Mouse (Mus musculus): ENCODE results near the gene Homer3. TPM values are rescaled to one million over a fixed set of nuclear protein-coding genes. Genes with fewer than 3 reads are reported as not detected.

Homer3 gene
- total RNA-seq (2021), result 20.2 and 23.0 TPM in 2 replicates
- long read RNA-seq, transcript Homer3-203 (10 exons, 2,445 nt), result major isoform, 13 of 22 reads
- long read RNA-seq, partial matches to known transcripts, result 6 of 22 reads
- long read RNA-seq, other reads (novel, unspliced or antisense), result 2 of 22 reads

GRCm38 (mm10) chr8:70282603-70283135 lies at the start of gene Homer3:
Gene Homer3 (plus strand): TSS chr8:70282827.
- peak; percentile 91 for DNase-seq

- DNase-seq, result no peak
Measured at GRCm38 (mm10) chr8:70233606-70234005, 49.0 kb upstream of the Homer3 start.

GRCm38 (mm10) chr8:70234080-70234780 lies 48.4 kb upstream of the Homer3 start, which contains the start of the genes Sugp2 and Armc6:
Gene Sugp2 (plus strand): TSS chr8:70234226.
Gene Armc6 (minus strand): TSS chr8:70234466.
- peak; percentile 95 for DNase-seq

DNA sequence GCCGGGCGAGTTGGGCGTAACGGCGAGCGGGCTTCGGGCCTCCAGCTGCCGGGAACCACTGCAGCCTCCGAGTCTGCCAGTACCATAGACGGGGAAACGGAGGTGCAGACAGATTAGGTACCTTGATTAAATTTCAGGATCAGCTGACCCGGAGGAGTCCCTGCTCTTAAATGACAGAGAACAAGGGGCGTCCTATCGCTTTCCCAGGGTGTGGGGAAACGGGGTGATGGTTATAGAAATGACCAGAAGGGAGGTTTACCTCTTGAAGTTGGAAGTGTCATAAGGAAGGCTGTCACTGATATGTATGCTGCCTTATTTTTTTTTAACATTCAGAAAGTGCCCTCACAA lies 47.9 kb upstream of the Homer3 start:
- no peak for DNase-seq

GRCm38 (mm10) chr8:70237842-70238241 lies 44.8 kb upstream of the Homer3 start:
- no peak for DNase-seq

- DNase-seq, result no peak
Measured at GRCm38 (mm10) chr8:70240642-70241041, 42.0 kb upstream of the Homer3 start.

GRCm38 (mm10) chr8:70246622-70247021 lies 36.0 kb upstream of the Homer3 start:
- peak; percentile 43 for DNase-seq

DNA sequence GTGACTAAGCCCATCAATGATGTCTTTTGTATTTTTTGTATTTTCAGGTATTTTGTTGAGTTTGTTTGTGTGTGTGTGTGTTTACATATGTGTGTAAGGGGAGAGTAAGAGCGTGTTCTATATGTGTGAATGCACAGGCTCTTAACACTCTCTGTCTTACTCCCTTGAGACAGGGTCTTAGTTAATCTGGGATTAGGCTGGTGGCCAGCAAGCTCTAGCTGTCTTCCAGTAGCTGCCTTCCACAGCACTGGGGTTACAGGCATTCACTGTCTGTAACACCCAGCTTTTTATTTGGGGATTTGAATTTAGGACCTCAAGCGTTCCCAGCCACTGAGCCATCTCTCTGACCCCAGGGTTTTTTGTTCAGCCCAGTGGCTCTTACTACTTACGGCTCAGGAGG lies 34.8 kb upstream of the Homer3 start:
- no peak for DNase-seq

DNA sequence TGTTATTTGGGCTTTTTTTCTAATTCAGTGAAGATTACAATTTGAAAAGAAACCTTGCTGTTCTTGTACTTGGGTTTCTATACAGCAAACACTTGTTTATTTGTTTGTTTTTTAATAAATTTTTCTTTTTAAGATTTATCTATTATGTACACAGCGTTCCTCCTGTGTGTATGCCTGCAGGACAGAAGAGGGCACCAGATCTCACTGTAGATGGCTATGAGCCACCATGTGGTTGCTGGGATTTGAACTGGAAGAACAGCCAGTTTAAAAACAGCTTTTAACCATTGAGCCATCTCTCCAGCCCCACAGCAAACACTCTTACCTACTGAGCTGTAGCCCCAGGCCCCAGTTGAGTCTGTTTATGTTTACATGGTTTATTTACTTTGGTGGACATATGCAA lies 28.0 kb upstream of the Homer3 start:
- DNase-seq, result no peak

DNA sequence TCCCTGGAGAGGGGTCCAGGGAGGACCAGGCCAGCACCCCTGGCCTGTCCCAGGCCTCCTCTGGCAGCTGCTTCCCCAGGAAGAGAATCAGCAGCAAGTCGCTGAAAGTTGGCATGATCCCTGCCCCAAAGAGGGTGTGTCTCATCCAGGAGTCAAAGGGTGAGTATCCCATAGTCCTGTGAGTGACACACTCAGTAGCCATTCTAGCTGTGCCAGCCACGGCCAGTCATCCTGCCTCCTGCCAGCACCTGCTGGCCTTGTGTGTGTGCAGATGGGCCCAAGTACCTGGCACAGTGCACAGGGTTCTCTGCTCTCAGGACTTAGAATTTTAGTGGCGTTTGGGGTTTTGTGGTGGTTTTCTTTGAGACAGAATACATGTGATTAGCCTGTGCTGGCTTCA lies 25.2 kb upstream of the Homer3 start:
- DNase-seq, result no peak

GRCm38 (mm10) chr8:70258600-70258999 lies 24.0 kb upstream of the Homer3 start:
- DNase-seq, result no peak

DNA sequence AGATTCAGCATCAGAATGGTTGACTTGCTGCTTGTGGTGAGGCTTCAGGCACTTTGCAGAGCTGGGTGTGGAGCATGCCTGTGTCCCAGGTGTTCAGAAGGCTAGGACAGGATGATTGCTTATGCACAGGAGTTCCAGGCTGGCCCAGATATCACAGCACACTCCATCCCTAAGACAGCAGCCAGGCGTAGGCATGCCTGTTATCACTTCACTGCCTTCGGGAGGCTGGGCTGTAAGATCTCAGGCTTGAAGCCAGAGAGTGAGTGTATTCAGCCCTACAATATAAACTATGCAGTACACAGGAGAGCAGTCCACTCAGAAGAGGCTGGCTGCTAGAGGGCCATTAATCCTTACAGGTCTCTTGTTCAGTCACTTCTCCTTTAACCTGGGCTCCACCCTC lies 23.6 kb upstream of the Homer3 start:
- no peak for DNase-seq

- no peak for DNase-seq
Measured at GRCm38 (mm10) chr8:70267674-70268073, 15.0 kb upstream of the Homer3 start.

DNA sequence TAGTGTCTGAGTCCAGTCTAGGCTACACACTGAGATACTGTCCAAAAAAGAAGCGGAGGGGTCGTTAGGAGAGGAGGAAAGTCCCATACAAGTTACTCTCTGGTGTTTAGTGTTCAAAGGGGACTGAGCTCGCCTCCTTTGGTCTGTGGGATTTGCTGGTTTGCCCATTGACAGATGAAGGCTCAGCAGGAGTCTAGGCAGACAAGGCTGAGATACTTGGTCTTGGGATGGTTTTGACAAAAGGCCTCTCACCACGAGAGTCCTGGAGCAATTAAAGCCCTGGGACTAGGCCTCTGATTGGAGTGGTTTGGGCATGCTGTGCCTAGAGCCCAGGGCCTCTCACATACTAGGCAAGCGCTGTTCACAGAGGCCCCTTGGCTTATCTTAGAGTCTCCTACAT lies 14.3 kb upstream of the Homer3 start:
- DNase-seq, result no peak

DNA sequence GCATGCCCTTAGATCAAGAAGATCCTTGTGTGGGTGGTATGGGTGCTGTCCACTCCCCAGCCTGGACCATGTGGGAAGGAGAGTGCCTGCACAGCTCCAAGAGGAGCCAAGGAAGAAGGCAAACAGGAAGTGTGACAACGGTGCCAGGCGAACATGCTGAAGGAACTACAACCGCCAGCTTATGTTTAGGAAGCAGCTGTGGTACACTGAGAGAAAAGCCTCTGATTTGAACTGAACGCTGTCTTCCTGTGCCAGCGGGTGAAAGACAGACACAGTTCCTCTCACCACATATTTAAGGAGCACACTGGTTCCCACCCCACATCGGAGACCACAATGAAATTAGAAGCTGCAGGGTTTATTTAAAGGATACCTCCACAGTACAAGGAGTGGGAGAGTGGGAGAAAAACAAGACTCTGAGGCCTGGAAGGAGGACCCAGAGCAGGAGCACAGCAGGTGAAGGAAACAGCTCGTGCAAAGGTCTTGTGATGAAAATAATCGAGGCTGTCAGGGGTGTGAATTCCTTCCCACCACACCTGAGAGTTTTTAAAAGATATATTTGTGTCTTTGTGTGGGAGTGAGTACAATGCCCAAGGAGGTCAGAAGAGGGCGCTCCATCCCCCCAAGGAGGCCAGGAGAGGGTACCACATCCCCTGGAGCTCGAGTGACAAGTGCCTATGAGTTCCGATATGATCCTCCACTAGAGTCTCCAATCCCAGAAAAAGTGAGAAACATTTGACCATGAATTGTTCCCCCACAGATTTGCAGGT lies 13.6 kb upstream of the Homer3 start:
- peak; percentile 26 for DNase-seq

DNA sequence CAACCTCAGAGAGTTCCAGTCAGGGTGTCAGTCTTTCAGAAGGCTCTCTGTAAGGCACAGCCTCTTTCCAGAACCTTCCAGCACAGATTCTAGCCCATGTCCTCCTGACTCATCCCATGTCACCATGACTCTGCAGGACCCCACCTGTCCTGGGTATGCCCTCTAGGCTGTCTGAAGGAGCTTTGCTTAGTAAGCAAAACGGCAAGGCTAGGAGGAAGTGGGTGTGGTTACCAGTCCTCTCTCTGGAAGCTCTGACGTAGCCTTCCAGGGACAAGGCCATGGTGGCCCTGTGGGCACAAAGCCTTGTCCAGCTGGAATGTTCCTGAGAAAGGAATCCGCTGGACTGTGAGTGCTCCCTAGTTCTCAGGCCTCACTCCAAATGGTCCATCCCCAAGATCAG lies 9.7 kb upstream of the Homer3 start:
- DNase-seq, result no peak

DNA sequence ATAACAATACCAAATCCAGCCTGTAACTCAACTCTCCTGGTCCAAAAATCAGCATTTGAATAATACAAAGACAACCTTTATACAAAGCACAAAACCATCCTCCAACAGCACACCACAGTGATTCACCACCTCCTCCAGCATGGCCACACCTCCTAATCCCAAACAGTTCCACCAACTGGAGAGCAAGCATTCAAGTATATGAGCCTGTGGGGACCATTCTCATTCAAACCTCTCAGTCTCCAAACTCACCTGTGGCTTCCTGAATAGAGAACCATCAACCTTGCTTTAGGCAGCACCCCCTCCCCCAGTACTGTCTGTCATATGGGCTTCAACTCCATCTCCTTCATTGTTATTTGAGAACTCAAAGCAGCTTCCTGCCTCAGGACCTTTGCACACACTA lies 8.3 kb upstream of the Homer3 start:
- no peak for DNase-seq

GRCm38 (mm10) chr8:70276476-70276875 lies 6.2 kb upstream of the Homer3 start:
- no peak for DNase-seq

- DNase-seq, result no peak
Measured at GRCm38 (mm10) chr8:70278175-70278574, 4.5 kb upstream of the Homer3 start.

DNA sequence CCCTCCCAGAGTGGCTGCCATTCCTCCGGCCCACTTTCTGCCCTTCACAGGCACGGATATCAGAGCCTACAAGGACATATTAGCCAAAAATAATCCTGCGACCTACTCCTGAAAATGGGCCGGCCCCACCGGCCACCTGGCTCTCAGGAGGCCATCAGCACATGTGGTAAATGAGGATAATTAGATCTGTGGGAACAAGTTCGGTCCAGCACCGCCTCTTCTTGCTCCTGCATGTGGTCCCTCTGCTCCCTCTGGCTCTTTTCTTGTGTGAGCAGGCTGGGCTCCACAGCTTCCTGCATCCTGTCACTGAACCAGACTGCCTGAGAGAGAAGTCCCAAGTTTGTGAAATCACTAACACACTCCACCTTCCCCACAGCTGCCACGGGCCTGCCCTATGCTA lies 3.4 kb upstream of the Homer3 start:
- DNase-seq, result no peak

DNA sequence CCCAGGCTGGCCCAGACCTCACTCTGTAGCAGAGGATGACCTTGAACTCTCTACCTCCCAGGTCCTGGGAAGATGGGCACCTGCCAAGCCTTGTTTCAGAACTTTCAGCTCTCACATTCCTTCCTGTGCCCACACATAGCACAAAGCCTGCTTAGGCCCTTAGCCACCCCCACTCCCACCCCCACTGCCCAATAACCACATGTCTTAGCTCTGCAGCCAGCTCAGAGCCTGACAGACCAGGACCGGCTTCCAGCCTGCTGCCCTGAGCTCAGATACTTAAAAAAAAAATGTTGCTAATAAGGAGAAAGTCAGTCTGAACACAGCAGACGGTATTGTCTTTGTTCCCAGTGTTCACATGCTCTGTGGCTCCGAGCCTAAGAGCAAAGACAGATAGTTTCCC lies 1.6 kb upstream of the Homer3 start:
- DNase-seq, result no peak

GRCm38 (mm10) chr8:70283136-70284077 lies 780 bp downstream of the Homer3 start:
- peak; percentile 41 for DNase-seq

Data from adrenal gland, postnatal 25 days (tissue).